Mouse (Mus musculus) regulatory T cell (primary cell): Measurements from ENCODE around the gene Svop.

Experiments used
- in situ Hi-C: fragments of 300-600 bp; cut with MboI, MseI; formaldehyde crosslinking; loops from one replicate; pipeline ENCODE4 v1.15.1; 2025; ENCODE audit warnings: high pct_unique_total_duplicates

Gene Svop

DNA sequence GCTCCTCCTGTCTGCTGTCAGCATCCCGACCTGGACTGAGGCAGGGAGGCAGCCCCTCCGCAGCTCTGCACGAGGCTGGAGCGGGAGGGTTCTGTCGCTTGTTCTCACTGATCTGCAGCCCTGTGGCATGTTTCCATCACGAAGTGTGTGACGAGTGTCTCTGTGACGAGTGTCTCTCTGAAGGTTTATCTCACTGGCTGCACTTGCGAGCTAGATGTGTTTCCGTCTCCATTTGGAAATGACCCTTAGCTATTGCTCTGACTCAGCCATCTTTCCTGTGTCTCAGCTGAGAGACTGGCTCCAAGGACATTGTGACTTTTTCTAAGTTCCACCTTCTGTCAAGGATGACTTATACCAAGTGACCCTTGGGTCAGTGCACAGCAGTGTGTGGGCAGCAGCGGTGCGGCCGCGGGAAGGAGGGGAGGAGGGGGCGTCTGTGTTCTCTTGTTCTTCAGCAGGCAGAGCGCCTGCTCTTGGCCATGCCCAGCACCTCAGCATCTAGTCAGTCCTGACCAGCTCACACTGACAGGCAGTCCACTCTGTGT is 15.1 kb upstream of the Svop start:
- in situ Hi-C loops: no loop called here

DNA sequence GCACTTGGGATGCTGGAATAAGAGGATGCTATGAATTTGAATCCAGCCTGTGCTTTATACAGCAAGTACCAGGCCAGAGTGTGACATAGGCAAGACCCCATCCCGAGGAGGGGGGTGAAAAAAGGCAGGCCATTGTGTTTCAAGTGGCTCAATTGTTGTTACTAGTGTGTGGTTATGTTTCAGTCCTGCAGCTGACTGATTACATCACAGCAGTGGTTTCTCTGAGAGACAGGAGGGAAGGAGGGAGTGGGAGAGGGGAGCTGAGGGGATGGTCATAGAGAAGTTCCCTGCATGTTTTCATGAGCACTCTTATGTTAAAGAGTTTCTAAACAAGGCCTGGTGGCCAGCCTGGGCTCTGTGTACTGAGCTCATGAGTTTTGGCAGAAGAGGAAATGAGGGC is 11.4 kb upstream of the Svop start:
- in situ Hi-C loops: no loop called here

DNA sequence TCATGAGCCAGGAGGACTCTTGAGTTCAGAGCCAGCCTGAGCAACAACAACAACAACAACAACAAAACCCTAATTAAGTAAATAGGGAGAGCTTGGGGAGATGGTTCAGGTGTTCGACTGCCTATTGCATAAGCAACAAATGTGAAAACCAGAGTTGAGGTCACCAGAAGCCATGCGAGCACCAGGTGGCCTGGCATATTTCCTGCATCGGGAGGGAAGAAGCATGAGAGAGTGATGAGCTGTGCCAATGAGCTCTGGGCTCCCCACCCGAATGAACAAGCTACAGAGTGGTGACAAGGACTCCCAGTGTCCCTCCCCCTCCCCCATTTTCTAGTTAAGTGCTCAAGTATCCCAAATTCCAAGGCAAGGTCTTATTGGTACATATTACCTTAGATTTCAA is 10.5 kb upstream of the Svop start:
- in situ Hi-C loops: no loop called here

DNA sequence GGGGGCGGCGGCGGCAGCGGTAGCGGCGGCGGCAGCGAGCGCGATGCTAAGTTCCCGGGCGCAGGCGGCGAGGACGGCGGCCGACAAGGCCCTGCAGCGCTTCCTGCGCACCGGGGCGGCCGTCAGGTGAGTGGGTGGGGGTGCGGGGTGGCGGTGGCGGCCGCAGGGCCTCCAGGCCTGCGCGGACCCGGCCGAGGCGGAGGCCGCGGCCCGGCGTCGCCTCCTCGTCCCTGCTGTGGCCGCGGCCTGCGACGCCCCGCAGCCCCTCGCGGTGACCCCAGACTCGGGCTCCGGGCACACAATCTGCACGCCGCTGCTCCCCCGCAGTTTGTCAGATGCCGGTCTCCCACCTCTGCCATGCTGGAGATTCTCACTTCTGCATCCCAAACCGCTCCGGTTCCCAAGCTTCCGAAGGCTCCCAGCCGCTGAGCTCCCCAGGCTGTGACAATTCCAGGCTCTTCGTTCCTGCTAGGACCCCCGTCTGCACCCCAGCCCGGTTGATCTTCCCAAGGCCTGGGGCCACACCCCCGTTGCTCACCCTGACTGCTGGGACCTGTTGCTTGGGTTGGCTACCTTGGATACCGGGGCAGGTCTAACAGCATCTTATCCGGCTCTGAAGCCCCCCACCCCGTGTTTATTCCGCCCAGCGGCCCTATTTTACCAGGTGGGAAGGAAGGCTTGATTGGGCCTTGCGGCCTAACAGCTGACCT is 9.2 kb upstream of the Svop start:
- in situ Hi-C loops: no loop called here

DNA sequence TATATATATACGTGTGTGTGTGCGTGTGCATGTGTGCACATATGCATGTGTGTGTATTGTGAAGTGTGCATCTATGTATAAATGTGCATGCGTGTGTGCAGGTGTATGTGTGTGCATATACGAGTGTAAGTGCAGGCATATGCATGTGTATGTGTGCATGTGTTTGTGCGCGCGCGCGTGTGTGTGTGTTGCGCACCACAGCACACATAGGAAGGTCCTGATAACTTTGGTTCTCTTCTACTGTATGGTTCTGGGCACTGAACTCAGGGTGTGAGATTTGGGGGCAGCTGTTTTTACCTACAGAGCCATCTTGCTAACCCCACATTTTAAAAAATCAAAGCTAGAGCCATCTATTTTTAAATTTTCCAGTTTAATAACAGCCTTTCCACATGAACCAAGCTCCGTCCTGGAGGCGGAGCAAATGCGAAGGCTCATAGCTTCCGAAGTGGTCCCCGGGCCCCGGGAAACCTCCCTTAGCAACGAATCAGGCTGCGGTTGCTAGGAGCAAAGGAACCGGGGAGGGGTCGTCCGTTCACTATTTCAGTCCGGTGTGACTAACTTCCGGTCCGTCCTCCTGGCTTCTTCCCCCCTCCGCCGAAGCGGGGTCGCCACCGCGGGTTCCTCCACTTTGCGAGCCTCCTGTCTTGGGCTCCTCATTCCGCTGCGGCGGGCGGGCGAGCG is 8.5 kb upstream of the Svop start:
- in situ Hi-C loops: no loop called here

DNA sequence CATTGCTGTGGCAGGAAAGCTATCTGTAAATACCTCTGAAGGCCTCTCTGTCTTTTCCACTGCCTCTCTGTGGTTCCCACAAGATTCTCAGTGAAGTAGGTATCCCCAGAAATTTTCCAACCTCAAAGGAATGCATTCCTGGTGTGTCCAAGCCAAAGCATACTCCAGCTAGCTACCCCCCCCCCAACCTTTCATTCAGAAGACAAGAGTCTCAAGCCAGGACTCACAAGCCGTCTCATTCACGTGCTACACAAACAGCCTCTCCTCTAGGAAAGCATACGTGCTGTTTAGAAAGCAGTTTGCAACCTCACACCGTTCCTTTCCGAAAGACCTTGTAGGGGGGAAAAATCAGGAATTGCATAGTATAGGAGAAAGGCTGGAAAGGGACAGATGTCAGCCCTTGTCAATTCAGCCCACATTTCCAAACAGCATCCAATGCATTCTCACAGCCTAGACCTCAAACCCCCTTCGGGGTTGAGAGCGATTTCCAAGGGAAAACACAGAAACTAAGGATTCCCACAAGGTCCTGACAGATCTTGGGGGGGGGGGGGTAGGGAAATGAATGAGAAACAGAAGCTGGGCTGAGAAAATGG is 853 bp downstream of the Svop start:
- in situ Hi-C loops: no loop called here

DNA sequence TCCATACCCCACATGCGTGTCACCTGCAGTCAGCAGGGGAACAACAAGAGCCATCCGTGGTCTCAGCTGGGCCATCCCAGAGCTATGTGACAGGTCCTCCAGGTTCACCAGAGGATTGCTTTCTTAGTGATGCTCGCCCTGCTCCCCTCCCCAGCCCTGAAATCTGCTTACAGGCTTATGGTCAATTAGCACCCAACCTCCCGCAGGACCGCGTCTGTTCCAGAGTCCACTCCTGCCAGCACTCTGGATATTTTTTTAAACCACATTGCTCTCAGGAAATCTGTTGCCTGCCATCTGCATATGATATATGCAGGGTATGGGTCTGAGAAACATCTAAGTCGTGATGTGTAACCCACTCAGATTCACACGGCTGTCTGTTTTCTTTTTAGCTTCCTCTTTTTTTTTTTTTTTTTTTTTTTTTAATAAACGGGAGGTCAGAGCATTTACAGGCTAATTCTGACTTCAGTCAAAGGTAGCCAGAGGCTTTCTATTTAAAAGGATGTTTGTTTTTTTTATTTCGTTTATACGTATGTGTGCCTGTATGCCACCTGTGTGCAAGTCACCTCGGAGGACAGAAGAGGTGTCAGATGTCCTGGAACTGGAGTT is 3.4 kb downstream of the Svop start:
- in situ Hi-C loops: no loop called here

DNA sequence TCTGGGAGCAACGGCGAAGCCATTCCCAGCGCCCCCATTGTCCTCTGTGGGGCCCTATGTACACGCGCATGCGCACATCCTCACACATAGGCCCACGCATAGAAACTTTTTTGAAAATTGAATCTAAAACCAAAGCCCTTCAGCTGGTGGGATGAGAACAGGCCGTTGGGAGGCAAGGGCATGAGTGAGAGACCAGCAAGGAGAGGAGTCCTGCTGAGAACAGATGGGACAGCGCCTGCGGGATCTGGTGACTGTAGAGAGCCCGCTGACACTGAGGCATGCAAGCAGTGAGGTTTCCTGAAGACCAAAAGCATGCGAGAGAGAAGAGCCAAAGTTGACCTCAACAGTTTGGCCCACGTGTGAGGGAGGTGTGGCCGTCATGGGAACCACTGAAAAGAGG is 5.9 kb downstream of the Svop start:
- in situ Hi-C loops: no loop called here

DNA sequence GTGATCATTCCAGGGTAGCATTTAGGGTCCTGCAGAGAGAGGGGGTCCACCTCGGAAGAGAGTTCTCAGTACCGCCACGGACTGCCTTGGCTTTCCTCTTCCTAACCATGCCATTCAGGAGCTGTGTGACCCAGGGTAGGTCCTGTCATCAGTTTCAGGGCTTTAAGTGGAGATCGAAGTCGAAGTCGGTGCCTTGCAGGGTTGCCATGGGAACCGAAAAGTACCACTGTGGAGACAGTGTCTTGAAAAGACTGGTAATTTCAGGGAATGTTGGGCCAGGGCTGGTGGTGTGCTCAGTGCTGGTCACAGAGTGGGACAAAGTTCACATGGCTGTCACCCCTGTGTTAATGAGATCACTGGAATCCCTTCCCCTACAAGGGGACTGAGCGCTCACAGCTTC is 14.4 kb downstream of the Svop start:
- in situ Hi-C loops: no loop called here

DNA sequence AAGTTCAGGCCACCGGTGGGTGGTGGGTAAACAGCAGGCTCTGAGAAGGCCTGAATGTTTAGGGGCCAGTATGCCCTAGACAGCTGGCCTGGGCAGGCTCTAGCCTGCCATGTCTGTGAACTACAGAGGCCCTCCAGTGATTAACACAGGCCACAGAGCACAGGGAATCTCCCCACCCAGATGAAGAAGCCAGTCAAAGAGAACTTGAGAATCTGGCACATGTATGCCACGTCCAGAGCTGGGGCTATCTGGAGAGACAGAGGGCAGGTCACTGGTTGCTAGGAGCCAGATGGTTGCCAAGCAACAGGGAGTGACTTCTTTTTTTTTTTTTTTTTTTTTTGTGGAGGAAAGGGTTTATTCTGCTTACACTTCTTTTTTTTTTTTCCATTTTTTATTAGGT is 19.1 kb downstream of the Svop start:
- in situ Hi-C loops: no loop called here

DNA sequence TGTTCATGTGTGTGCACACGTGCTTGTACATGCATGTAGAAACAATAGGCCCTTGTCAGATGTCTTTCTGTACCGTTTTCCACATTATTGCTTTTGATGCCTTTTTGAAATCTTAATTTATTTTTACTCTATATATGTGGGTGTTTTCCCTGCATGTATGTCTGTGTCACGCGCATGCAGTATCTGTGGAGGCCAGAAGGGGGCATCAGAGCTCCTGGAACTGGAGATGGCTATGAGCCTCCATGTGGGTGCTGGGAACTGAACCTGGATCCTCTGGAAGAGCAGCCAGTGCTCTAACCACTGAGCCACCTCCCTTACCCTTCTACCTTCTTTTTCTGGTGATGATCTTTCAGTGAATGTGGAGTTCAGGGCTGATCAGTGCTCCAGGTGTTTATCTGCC is 20.5 kb downstream of the Svop start:
- in situ Hi-C loops: no loop called here

DNA sequence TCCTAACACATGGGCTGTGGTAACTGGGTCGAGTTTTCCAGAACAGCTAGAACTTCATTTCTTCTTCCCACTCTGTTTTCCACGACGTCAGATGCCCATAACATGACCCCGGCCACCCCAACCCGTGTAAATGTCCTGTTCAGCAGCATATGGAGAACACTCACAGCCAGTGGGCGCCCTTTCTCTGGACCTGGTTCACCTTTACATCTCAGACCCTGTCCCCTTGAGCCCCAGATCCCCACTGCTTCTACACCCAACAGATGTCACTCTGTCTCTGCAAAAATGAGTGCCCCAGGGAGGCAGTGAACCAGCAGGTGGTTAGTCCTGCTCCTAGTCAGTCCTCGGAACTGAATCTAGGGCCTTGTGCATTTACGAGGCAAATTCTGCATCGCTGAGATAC is 23.4 kb downstream of the Svop start:
- in situ Hi-C loops: no loop called here

DNA sequence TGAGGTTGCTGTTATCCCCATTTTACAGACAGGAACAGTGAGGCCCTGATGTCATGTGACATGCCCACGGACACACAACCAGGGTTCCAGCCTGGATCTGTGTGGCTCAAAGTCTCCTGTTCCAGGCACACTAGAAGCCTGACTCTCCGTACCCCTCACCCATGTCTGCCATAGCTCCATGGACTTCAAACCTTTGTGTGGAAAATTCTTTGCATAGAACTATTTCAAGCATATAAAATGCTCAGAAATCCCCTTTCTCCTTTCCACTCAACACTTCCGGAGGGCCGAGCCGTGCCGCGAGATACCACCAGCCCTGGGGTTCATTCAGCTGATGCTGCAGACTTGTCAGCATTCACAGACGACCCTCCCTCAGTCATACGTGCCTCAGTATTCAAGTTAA is 23.8 kb downstream of the Svop start:
- in situ Hi-C loops: no loop called here

DNA sequence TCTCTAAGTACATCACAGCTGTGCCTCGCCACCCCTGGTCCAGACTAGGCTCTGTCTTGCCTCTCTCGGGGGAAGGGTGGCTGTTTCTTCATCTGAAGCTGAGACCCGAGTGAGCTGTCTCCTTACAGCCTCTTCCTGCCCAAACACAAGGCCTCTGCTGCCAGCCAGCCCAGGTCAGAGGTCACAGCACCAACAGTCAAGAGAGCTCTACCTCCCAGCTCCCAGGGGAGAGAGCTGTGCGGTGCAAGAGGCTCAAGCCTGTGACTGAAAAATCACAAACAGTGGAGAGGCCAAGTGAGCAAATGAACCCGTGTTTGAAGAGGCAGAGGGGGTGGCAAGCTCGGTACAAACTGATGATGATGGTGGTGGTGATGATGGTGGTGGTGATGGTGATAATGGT is 24.8 kb downstream of the Svop start:
- in situ Hi-C loops: no loop called here

DNA sequence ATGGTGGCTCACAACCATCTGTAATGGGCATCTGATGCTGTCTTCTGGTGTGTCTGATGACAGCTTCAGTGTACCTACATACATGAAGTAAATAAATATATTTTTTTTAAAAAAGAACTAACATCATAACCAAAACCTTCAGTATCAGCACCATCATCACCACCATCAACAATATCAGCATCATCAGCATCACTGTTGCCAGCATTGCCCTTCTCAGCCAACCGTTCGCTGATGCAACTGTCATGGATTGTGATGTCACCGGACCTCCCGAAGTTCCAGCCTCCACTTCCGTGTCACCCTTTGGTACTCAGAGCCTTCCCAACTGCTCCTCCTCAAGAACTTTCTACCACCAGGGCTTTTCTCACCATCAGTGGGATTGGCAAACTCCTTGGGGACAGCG is 26.2 kb downstream of the Svop start, which contains the start of gene Usp30:
TSS of gene Usp30 (plus strand) at position 301 of the 400 bp plus-strand sequence.
- in situ Hi-C loops: no loop called here

DNA sequence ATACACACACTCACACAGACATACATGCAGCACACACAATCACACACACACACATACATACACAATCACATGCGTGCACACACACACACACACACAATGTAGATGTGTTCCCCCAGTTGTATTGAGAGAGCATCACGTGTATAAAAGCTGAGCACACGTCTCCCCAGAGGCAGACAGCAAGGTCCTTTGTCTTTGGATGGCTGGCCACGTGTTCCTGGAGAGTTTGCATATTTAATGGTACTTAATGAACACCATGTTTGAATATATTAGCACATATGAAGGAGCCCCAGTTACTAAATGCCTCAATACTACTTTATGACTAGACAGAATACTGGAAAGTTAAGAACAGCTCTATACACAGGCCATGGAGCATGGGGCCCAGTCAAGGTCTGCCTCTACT is 27.4 kb downstream of the Svop start:
- in situ Hi-C loops: no loop called here

DNA sequence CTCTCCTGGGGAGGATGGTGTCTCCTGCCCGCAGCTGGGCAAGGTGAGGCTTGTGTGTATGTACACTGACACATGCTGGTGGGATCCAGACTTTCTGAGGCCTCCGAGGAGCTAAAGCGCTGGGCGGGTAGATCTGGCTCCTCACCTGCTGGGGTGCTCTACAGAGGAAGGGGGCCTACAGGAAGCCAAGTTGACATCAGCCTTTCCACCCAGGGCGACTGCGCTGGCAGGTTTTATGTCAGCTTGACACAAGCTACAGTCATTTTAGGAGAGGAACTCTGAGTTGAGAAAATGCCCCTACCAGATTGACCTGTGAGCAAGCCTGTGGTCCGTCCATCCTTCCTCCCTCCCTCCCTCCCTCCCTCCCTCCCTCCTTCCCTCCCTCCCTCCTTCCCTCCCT is 29.7 kb downstream of the Svop start:
- in situ Hi-C loops: no loop called here

DNA sequence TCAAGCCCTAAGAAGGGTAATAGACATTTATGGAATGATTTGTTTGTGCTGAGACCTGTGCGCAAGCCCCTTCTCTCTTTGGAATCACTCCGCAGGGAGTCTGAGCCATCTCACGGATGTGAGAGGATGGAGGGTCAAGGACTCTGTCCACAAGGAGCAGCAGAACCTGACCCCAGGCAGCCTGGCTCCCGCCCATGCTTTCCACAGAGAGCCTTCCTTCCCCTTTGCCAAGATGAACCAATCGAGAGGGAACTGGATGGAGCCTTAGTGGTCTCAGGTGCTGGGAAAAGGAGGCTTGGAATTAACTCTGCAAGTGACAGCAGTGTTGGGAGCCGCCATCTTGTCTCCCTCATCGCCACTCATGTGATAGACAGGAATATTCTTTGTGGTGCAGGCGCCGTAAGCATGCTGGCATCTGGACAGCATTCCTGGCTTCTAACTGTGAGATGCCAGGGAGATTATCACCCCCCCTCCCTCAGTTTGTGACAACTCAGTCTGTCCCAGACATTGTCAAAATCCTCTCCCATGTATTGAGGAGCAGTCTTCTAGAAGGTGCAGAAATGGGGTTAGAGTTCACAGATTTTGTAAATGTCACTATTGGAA is 34.1 kb downstream of the Svop start:
- in situ Hi-C loops: loop anchor here (5.0 kb wide), 1 partner anchor 55 kb away; the partner anchor contains the start of gene Dao

DNA sequence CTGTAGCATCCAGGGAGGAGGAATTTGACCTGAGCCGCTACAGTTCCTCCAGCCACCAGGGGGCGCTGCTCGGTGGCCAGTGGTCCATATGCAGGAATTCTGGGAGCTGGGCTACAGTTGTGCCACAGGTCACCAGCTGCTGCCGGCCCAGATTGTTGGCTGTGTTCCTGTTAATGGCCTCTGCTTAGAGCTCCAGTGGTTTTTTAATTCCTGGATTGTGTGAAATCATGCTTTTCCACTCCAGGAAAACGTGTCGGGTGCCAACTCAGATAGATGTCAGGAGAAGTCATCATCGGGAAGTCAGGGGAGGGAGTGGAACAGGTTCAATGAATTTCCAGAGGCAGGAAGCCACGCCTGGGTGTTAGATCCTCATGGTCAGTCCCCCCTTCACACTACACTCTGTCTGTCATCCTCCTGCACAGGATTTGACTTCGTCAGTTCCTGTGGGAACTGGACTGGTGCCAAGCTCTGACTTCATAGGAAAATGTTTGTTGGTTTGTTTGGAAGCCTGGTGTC is 39.1 kb downstream of the Svop start:
- in situ Hi-C loops: no loop called here

DNA sequence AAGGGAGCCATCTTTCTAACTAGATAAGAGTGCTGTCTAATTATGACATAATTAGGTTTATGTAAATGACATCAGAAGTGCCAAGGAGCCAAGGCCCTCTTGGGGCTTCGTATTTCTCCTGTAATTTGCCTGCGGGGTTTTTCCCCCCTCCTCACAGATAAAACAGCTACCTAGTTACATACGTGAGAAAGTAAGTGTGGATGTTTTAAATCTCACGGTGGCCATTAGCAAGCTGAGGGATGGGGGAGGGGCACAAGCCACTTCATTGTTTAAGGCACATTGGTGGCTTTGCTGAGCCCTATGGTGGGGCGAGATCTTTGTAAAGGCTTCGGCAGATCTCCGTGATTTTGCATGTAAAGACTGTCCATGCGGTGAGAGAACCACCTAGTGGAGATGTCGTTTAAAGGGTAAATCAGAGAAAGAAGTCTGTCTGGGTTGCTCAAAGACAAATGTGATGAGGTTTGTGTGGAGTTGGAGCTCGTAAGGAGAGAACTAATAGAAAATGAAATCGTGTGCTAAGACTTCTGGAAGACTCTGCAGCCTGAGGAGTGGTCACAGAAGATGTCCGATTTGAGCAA is 42.5 kb downstream of the Svop start:
- in situ Hi-C loops: loop anchor here (10.0 kb wide), 1 partner anchor 94 kb away; no protein-coding TSS in a partner anchor

DNA sequence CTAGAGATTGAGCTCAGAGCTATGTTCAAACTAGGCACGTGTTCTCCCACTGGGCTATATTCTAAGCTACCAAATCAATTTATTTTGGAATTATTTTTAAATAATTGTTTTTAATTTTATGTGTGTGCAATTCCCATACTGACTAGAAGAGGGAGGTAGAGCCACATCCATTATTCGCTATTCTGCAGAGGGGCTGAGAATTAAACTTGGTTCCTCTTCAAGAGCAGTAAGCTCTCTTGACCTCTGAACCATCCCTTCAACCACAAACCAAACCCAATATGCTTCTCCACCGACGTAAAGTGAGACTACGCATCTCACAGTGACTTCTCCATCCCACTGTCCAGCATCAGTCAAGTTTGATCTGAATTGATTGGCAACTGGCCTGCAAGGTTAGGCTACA is 44.2 kb downstream of the Svop start:
- in situ Hi-C loops: loop anchor here (10.0 kb wide), 1 partner anchor 92 kb away; no protein-coding TSS in a partner anchor
